Mouse (Mus musculus) neural tube, embryonic 14.5 days (tissue): ENCODE measurements at regions not wholly inside any gene's neighbourhood (a gene's known extent, or its start where the extent isn't known, plus 50 kb on each side); places are given as distances from the start of the nearest gene placed in this dataset.

Experiments
- ATAC-seq: fragments of 200-750 bp; cut with Nextera tagmentation; 2 replicates; pipeline ENCODE4 v1.8.0; 2017; ENCODE audit warnings: low read depth, mild to moderate bottlenecking, moderate TSS enrichment, moderate library complexity
- H3K27ac ChIP-seq: fragments of 300-500 bp; sonication (generic); 2 replicates; pipeline ENCODE4 v1.5.1; 2014; ENCODE audit warnings: low read depth, mild to moderate bottlenecking, control low read depth, low read length, moderate library complexity, mixed read lengths
- H3K27me3 ChIP-seq: fragments of 300-500 bp; sonication (generic); 2 replicates; pipeline ENCODE4 v1.6.1; 2014; ENCODE audit warnings: low read length; ENCODE audit not compliant: control insufficient read depth, insufficient read depth
- H3K36me3 ChIP-seq: fragments of 300-500 bp; sonication (generic); 2 replicates; pipeline ENCODE4 v1.6.1; 2014; ENCODE audit warnings: low read length, mixed read lengths; ENCODE audit not compliant: control insufficient read depth, insufficient read depth
- H3K4me1 ChIP-seq: fragments of 300-500 bp; sonication (generic); 2 replicates; pipeline ENCODE4 v1.6.1; 2014; ENCODE audit warnings: low read length; ENCODE audit not compliant: control insufficient read depth, insufficient read depth
- H3K4me2 ChIP-seq: fragments of 300-500 bp; sonication (generic); 2 replicates; pipeline ENCODE4 v1.6.1; 2014; ENCODE audit warnings: mild to moderate bottlenecking, low read depth, low read length, control low read depth
- H3K4me3 ChIP-seq: fragments of 300-500 bp; sonication (generic); 2 replicates; pipeline ENCODE4 v1.5.1; 2014; ENCODE audit warnings: low read depth, low read length, control low read depth, mixed read lengths
- H3K9ac ChIP-seq: fragments of 300-500 bp; sonication (generic); replicated peaks from 2 replicates; pipeline ENCODE4 v1.6.1; 2014; ENCODE audit warnings: low read depth, mild to moderate bottlenecking, control low read depth, low read length, mixed read lengths
- H3K9me3 ChIP-seq: fragments of 300-500 bp; sonication (generic); 2 replicates; pipeline ENCODE4 v1.6.1; 2016; ENCODE audit warnings: low read length; ENCODE audit not compliant: control insufficient read depth
- WGBS: fragments of 180-500 bp; shearing (Covaris S2); extraction: QIAGEN DNeasy Blood & Tissue Kit; methylation state at CpG from one replicate; pipeline ENCODE4 v1.1.7; 2014; 5-methylcytosine and 5-hydroxymethylcytosine counted together

- no peak overlapping the region for H3K27ac ChIP-seq
- H3K4me3 ChIP-seq, result no peak overlapping the region
- ATAC-seq, result no peak
- no peaks in the 10 kb centered on the region for H3K27me3 ChIP-seq
- no peak overlapping the region for H3K4me2 ChIP-seq
- H3K9ac ChIP-seq, result no peak overlapping the region
- no peaks in the 10 kb centered on the region for H3K36me3 ChIP-seq
- H3K9me3 ChIP-seq, result no peaks in the 10 kb centered on the region
- H3K4me1 ChIP-seq, result no peaks in the 10 kb centered on the region
Observed at GRCm38 (mm10) chr2:46187265-46187888, 1070.2 kb upstream of the Zeb2 start.

GRCm38 (mm10) chr2:46183241-46183640 lies 1066.0 kb upstream of the Zeb2 start:
- whole genome bisulfite sequencing, result 86% methylated on average over 2 of the region's 2 CpGs
- Histone ChIP-seq H3K9me3 (no peaks in the 10 kb centered on the region), H3K27ac (no peak overlapping the region), H3K27me3 (no peaks in the 10 kb centered on the region), H3K9ac (no peak overlapping the region), H3K4me2 (no peak overlapping the region), H3K36me3 (no peaks in the 10 kb centered on the region), H3K4me1 (no peaks in the 10 kb centered on the region), H3K4me3 (no peak overlapping the region)
- ATAC-seq, result no peak

DNA sequence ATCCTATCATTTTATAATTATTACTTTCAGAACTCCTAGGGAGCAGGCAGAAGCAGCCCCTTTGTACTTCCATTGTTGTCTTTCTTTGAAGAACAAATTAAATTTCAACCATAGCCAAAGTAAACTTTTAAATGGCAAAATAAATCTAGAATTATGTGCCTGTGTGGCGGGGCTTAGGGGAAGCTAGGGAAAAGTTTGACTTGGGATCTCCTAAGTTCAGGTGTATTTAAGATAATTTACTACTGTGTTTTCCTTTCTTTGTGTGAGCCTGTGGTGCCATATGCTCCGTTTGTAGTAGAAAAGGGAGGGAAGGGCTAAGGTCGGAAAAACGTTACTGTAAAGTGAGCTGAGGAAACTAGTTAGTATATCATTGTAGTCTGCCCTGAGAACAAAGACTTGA lies 1062.5 kb upstream of the Zeb2 start:
- Histone ChIP-seq H3K9ac (no peak overlapping the region), H3K4me2 (no peak overlapping the region), H3K4me3 (no peak overlapping the region), H3K4me1 (no peaks in the 10 kb centered on the region), H3K27me3 (no peaks in the 10 kb centered on the region), H3K36me3 (no peaks in the 10 kb centered on the region), H3K27ac (no peak overlapping the region), H3K9me3 (no peaks in the 10 kb centered on the region)
- 48% methylated on average over 4 of the region's 4 CpGs for WGBS
- ATAC-seq, result no peak

DNA sequence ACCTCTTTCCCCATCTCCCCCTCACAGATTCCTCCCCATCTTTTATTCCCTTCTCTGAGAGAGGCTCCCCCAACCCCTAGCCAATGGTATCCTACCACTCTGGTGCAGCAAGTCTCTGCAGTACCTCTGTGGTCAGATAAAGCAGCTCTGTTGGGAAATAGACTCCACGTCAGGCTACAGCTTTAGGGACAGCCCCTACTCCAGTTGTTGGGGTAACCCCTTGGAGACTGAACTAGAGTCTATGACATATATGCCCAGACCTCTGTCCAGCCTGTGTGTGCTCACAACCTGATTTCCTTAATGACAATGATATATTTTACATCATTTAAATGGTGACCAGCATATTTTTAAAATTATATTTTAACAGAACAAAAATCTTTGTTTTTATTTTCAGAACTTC lies 1051.3 kb upstream of the Zeb2 start:
- Histone ChIP-seq H3K27me3 (no peaks in the 10 kb centered on the region), H3K4me3 (no peak overlapping the region)

GRCm38 (mm10) chr2:46149848-46150247 lies 1032.7 kb upstream of the Zeb2 start:
- Histone ChIP-seq H3K9me3 (no peaks in the 10 kb centered on the region), H3K9ac (no peak overlapping the region), H3K4me3 (no peak overlapping the region), H3K27ac (no peak overlapping the region), H3K4me1 (no peaks in the 10 kb centered on the region), H3K4me2 (no peak overlapping the region), H3K27me3 (no peaks in the 10 kb centered on the region), H3K36me3 (no peaks in the 10 kb centered on the region)
- 97% methylated on average over 3 of the region's 3 CpGs for WGBS
- no peak for ATAC-seq

More for the DNA sequence above, 1051.3 kb upstream of the Zeb2 start:
- WGBS, result 55% methylated on average over 1 of the region's 1 CpGs
- H3K4me1 ChIP-seq, result no peaks in the 10 kb centered on the region
- H3K36me3 ChIP-seq, result no peaks in the 10 kb centered on the region
- ATAC-seq, result no peak
- H3K27ac ChIP-seq, result no peak overlapping the region
- H3K9me3 ChIP-seq, result no peaks in the 10 kb centered on the region
- H3K9ac ChIP-seq, result no peak overlapping the region
- H3K4me2 ChIP-seq, result no peak overlapping the region

DNA sequence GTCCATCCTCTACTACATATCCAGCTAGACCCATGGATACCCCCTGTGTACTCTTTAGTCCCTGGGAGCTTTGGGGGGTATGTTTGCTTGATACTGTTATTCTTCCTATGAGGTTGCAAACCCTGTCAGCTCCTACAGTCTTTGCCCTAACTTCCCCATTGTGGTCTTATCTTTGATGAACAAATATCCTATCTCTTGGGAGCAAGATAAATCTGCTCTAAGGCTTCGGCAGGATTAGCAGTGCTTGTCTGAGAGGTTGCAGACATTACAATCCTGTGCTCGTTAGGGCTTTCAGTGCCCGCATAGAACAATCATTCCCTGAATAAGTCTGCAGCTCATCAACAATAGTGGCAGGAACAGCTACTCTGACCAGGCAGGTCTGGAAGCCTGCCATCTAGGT lies 1002.7 kb upstream of the Zeb2 start:
- no peaks in the 10 kb centered on the region for H3K27me3 ChIP-seq
- no peak overlapping the region for H3K4me2 ChIP-seq
- WGBS, result 80% methylated on average over 3 of the region's 3 CpGs
- H3K4me1 ChIP-seq, result no peaks in the 10 kb centered on the region
- ATAC-seq, result no peak
- H3K4me3 ChIP-seq, result no peak overlapping the region
- no peak overlapping the region for H3K27ac ChIP-seq
- H3K36me3 ChIP-seq, result no peaks in the 10 kb centered on the region
- no peaks in the 10 kb centered on the region for H3K9me3 ChIP-seq
- no peak overlapping the region for H3K9ac ChIP-seq

DNA sequence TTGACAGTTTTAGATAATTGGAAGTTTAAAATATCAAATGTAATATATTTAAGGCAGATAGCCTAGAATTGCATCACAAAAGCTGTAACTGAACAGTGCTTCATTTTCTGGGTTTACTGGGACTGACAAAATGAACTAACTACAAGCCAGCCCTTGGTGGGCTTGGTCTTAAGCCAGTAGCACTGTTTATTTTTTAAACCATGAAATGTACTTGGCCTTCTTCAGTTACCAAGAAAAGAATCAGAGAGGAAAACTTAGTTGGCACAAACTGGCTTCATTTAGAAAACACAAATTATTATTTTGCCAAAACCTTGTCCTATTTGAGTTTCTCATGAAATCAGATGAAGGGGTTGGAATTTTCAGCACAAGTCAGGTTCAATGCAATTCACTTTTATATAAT lies 989.8 kb upstream of the Zeb2 start:
- ATAC-seq, result no peak
- H3K36me3 ChIP-seq, result no peaks in the 10 kb centered on the region
- H3K27ac ChIP-seq, result no peak overlapping the region

GRCm38 (mm10) chr2:46065034-46065802 lies 948.0 kb upstream of the Zeb2 start:
- H3K27me3 ChIP-seq, result no peaks in the 10 kb centered on the region
- no peaks in the 10 kb centered on the region for H3K9me3 ChIP-seq
- H3K36me3 ChIP-seq, result no peaks in the 10 kb centered on the region
- ATAC-seq, result no peak; the same call in 1 of the 2 replicates
- no peak overlapping the region for H3K4me2 ChIP-seq
- H3K4me1 ChIP-seq, result no peaks in the 10 kb centered on the region
- no peak overlapping the region for H3K27ac ChIP-seq
- WGBS, result 69% methylated on average over 7 of the region's 7 CpGs
- no peak overlapping the region for H3K9ac ChIP-seq
- no peak overlapping the region for H3K4me3 ChIP-seq

More for the DNA sequence above, 989.8 kb upstream of the Zeb2 start:
- no peaks in the 10 kb centered on the region for H3K9me3 ChIP-seq
- H3K4me2 ChIP-seq, result no peak overlapping the region
- no peak overlapping the region for H3K4me3 ChIP-seq
- H3K27me3 ChIP-seq, result no peaks in the 10 kb centered on the region
- no peak overlapping the region for H3K9ac ChIP-seq
- no peaks in the 10 kb centered on the region for H3K4me1 ChIP-seq

DNA sequence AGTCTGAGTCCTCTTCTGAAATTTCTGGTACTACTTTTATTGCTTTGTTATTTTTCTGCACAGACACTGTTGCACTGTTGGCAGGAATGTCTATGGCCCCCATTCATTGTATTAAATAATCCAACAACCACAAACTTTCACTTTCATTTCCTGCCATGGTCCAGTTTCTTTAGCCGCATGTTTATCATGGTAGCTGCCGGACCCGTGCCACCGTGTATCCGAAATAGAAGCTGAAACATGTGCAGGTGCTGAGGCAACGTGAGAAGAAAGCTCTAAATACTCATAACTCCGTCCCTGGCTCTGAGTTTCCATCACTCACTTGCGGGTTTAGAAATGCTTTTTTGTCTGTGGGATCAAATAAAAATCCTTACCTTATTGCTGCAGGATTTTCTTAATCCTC lies 938.5 kb upstream of the Zeb2 start:
- ATAC-seq, result no peak
- Histone ChIP-seq H3K27ac (no peak overlapping the region), H3K4me1 (no peaks in the 10 kb centered on the region), H3K36me3 (no peaks in the 10 kb centered on the region), H3K9ac (no peak overlapping the region), H3K4me2 (no peak overlapping the region), H3K4me3 (no peak overlapping the region), H3K9me3 (no peaks in the 10 kb centered on the region), H3K27me3 (no peaks in the 10 kb centered on the region)
- 92% methylated on average over 8 of the region's 8 CpGs for WGBS
